ENCODE assay signal across 25 mouse cellular contexts in genomic region chr1:179946616-179947015, GRCm38 (mm10). TPM values are rescaled to one million over a fixed set of nuclear protein-coding genes. Genes with fewer than 3 reads are reported as not detected.
DNase-seq lines count a peak whose midpoint lies in the region; ATAC-seq lines count a peak whose summit lies in the region.
"Had no signal": no experiment of that assay in that cellular context is flagged by ENCODE, and none has a peak within 500 bp of the region (broad histone marks: within the 10 kb centered on the region; RNA-seq: fewer than 3 reads in every experiment).

No protein-coding gene starts in this region.

- no peak for DNase-seq in cerebellum, adult 11 months
- DNase-seq in kidney, postnatal 36 days: peak; percentile 31 to 36
- peak; percentile 72 for DNase-seq in cerebellum, adult 9-10 months
- peak; percentile 37 to 46 for DNase-seq in cerebellum, postnatal 36 days
- no peak for DNase-seq in neural tube, embryonic 10.5 days (ENCODE audit: extremely low spot score, low spot score)
- no peak for DNase-seq in left cerebral cortex, postnatal 25 days (ENCODE audit: low spot score in 2 of 2)
- DNase-seq: adrenal gland, adult 2 months; gastrocnemius, postnatal 10 days; heart, postnatal 14 days; layer of hippocampus, postnatal 36 days; liver; lung, adult 2 months; lung, postnatal 10 days; right cerebral cortex, postnatal 25 days; spleen, adult 18-20 months; thymus, postnatal 25 days had no signal

- no peaks in the 10 kb centered on the region for H3K27me3 ChIP-seq in kidney, embryonic 16.5 days (ENCODE audit: insufficient read depth, low read length)
- H3K27me3 ChIP-seq: embryonic facial prominence, embryonic 13.5 days; hindbrain, embryonic 15.5 days; midbrain, embryonic 13.5 days had no signal

- H3K4me3 ChIP-seq in kidney, embryonic 16.5 days (ENCODE audit: low read length): no peak overlapping the region
- H3K4me3 ChIP-seq: embryonic facial prominence, embryonic 13.5 days; hindbrain, embryonic 10.5 days; hindbrain, embryonic 15.5 days; midbrain, embryonic 13.5 days had no signal

- no peaks in the 10 kb centered on the region for H3K4me1 ChIP-seq in kidney, embryonic 16.5 days (ENCODE audit: insufficient read depth, low read length)
- H3K4me1 ChIP-seq: hindbrain, embryonic 15.5 days had no signal

- H3K27ac ChIP-seq in kidney, embryonic 16.5 days (ENCODE audit: low read length): no peak overlapping the region
- H3K27ac ChIP-seq: embryonic facial prominence, embryonic 13.5 days; hindbrain, embryonic 10.5 days; hindbrain, embryonic 15.5 days; liver, embryonic 14.5 days; macrophage; midbrain, embryonic 13.5 days had no signal

- no peaks in the 10 kb centered on the region for H3K36me3 ChIP-seq in kidney, embryonic 16.5 days (ENCODE audit: insufficient read depth, low read length)
- H3K36me3 ChIP-seq: embryonic facial prominence, embryonic 13.5 days; hindbrain, embryonic 10.5 days; hindbrain, embryonic 15.5 days; midbrain, embryonic 13.5 days had no signal

- intact Hi-C loops in left cerebral cortex, postnatal 25 days (cut with DNase I): no loop called here

- no peak overlapping the region for H3K9ac ChIP-seq in kidney, embryonic 16.5 days (replicated peaks; ENCODE audit: low read length)
- H3K9ac ChIP-seq: embryonic facial prominence, embryonic 13.5 days; hindbrain, embryonic 15.5 days; liver, embryonic 14.5 days; midbrain, embryonic 13.5 days had no signal

- no peak overlapping the region for H3K4me2 ChIP-seq in kidney, embryonic 16.5 days (replicated peaks; ENCODE audit: low read depth, low read length)
- H3K4me2 ChIP-seq: embryonic facial prominence, embryonic 13.5 days; hindbrain, embryonic 15.5 days; midbrain, embryonic 13.5 days had no signal

- no peaks in the 10 kb centered on the region for H3K9me3 ChIP-seq in kidney, embryonic 16.5 days (ENCODE audit: low read length)
- H3K9me3 ChIP-seq: embryonic facial prominence, embryonic 13.5 days; hindbrain, embryonic 10.5 days; hindbrain, embryonic 15.5 days; midbrain, embryonic 13.5 days had no signal

- WGBS in kidney, embryonic 16.5 days: 45% methylated on average over 2 of the region's 2 CpGs

- ATAC-seq in cerebellum, adult (ENCODE audit: insufficient number of reproducible peaks, low FRiP score, low TSS enrichment): peak; percentile 64; the same call in 1 of the 2 replicates
- ATAC-seq in kidney, embryonic 16.5 days (ENCODE audit: low FRiP score, low TSS enrichment): no peak
- ATAC-seq: inflammation-experienced regulatory T-cells, adult 6 months; midbrain, embryonic 13.5 days had no signal

RNA-seq across cellular contexts. Expression of gene Cdc42bpa, which starts 13.7 kb away (rescaled TPM):
- polyA plus RNA-seq in kidney, embryonic 16.5 days (2015; fragmentation: Nextera tagmentation; extraction: Ambion mirVana): 15.1 and 15.8 TPM in 2 replicates
- total RNA-seq in left cerebral cortex, postnatal 25 days (2021): 100 to 1,000 TPM; 251 to 258 TPM

Comparison
In these comparisons a context has a peak if more than half of its experiments do, and no peak if none do; other contexts are left out.
1. DNase-seq: peak in kidney, postnatal 36 days (2 of 2), cerebellum, adult 9-10 months (single experiment) and cerebellum, postnatal 36 days (2 of 2); none in cerebellum, adult 11 months (single experiment), neural tube, embryonic 10.5 days (single experiment) and left cerebral cortex, postnatal 25 days (0 of 2).